Mouse (Mus musculus) c-Kit-negative CD71-positive TER-119-positive erythroid progenitor cells, embryonic 14.5 days (primary cell): ENCODE data around the gene Kdm4c.
"Not testable (repeated sequence)": the region's sequence is repeated elsewhere in the genome, so short reads cannot be mapped to it uniquely, and the experiment has no call there.

ENCODE experiments used
- DNase-seq: peaks from one replicate; pipeline ENCODE4 v3.0.0-alpha.2; 2013; ENCODE audit warnings: low read depth, low spot score

The Kdm4c gene

GRCm38 (mm10) chr4:74242176-74242575, at the start of gene Kdm4c:
Gene Kdm4c, plus strand, starts transcription at chr4:74242497.
- DNase-seq = no peak

GRCm38 (mm10) chr4:74201281-74201811, 41.0 kb upstream of the Kdm4c start:
- DNase-seq = no peak

GRCm38 (mm10) chr4:74221780-74222179, 20.5 kb upstream of the Kdm4c start:
- DNase-seq = not testable (repeated sequence)

DNA sequence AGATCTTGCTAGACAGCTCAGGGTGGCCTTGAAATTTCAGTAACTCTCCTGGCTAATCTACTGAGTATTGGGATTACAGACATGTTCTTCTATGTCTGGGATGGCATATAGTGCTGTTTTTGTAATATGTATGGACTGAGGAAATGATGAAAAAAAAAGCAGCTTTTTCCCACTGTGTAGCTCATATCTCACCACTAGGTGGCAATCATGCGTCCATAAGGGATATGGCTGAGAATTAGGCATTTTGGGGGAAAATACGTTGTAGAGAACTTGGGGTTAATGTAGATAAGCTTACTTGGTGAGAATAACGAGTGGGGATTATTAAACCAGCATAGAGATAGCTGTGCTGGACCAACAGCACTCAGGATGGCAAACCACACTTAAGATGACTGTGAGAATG, 19.9 kb upstream of the Kdm4c start:
- peak; percentile 4 for DNase-seq

DNA sequence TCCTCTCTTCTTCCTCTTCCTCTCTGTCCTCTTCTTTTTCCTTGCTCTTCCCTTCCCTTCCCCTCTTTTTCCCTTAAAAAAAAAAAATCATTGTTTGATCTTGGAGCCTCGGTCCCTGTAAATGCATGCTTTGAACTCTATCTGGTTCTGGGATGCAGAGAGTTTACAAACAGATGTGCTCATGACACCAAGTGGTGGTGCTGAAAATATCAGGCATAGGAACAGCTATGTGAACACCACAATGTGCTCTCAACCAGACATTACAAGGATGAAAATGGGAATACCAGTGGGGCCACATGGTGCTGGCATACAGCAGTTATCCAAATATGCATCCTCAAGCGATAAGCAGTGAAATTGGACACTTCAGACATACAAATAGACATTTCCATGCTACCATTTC, 18.1 kb upstream of the Kdm4c start:
- DNase-seq = no peak

DNA sequence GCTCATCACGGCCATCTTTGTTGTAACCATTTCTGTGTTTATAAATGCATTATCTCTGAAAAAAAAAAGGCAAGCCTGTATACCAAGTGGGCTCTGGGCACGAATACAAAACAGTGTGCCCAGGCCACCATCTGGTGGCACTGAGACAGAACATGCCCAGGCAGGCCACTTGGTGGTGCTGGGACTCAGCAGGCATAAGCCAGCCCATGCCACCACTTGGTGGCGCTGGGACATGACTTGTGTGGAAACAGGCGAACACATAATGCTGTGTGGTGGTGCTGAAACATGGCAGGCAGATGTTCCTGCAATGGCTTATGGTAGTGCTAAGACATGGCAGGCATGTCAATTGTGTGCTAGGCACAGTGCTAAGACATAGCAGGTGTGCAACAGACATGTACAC, 11.3 kb upstream of the Kdm4c start:
- DNase-seq = no peak

- no peak for DNase-seq
These were observed 10.9 kb upstream of the Kdm4c start for GRCm38 (mm10) chr4:74231405-74231804.

GRCm38 (mm10) chr4:74233534-74233933, 8.8 kb upstream of the Kdm4c start:
- no peak for DNase-seq

DNA sequence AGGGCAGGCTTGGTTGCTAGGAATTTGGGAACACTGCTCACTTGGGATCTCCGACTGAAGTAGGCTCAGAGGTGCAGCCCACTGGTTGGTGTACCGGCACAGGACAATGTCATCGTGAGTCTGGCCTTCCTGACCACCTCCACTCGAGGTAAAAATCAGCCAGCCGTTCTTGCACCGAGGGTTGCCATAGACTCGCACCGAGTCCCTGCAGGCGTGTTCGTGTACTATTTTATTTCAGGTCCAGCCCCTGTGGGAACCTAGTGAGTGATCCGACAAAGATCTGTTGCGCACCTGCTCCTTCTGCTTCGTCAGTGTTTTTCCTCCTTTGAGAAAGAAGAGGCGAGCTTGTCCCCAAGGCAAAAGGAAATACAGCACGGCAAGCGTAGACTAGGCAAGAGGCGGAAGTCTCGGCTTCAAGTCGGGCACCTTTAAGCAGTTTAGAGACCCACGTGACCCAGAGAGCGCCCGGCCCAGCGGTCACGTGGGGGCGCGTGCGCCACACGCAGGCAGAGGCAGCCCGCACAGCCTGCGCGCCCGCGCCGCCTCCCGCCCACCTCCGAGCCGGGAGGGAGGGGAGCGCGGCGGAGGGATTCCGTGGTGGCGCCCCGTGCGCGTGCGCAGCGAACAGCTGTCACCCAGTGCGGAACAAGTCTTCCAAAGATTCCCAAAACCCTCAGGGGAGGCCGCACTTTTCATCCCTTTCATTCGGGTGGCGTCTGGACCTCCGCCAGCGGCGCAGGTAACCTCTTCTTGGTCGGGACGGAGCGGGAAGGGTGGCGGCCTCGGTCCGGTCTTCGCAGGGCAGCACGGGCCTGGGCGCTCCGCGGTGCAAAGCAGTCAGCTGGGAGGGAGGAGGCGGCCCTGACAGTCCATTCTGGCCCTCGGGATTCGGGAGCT, 9.3 kb downstream of the Kdm4c start:
- DNase-seq = peak; percentile 80

- DNase-seq = peak; percentile 30
These were observed 10.2 kb downstream of the Kdm4c start for GRCm38 (mm10) chr4:74252245-74253105.

DNA sequence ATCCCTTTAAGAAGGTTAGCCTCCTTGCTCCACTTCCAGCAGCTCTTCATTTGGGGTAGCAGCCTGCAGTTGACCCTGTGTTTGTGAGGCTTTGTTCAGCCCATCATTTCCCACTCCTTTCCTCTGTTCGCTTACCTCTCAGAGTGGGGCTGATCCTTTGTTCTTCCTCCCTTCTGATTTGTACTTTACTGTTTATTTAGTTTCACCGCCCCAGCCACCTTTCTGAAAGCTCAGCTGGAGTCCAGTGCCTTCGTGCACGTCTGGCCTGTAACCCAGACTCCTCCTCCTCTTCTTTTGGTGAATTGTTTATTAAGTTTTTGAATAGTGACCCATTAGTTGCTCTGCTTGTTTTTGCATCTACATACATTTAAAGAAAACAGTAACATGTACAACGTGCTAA, 15.6 kb downstream of the Kdm4c start:
- DNase-seq = no peak

GRCm38 (mm10) chr4:74258538-74258937, 16.2 kb downstream of the Kdm4c start:
- DNase-seq = no peak

DNA sequence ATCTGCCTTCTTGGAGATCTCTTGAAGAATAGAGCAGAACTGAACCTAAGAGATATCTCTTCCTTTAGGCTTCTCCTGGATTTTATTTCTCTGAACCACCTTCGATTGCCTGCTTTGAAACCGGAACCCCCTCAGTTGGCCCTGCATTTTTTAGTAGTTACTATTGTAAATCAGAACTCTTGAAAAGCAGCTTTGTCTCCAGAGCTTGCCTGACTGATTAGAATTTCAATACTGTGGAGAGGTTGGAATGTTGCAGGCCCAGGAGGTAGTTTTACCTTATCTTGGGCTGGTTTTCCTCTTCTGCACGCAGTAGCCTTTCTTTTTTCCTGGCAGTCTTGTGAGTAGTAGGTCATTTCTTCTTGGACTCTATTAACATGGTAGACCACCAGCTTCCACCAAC, 17.0 kb downstream of the Kdm4c start:
- no peak for DNase-seq

DNA sequence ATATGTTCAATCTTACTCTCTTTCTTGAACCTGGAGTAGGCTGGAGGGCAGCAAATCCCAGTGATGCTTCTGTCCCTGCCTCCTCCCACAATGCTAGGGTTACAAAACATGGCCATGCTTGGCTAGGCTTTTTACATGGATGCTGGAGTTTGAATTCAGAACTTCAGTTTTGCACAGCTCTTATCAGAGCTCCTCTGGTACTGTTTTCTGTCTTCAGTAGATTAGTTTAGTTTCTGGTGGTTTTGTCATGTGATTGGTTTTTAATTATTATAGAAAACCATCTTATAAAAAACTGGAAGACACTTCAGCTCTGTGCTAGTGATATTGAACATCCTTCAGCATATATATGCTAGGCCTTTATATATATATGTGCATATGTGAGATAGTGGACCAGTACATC, 19.6 kb downstream of the Kdm4c start:
- DNase-seq = no peak

- no peak for DNase-seq
These were observed 22.2 kb downstream of the Kdm4c start for GRCm38 (mm10) chr4:74264428-74264955.

- DNase-seq = no peak
These were observed 28.9 kb downstream of the Kdm4c start for GRCm38 (mm10) chr4:74271180-74271579.

GRCm38 (mm10) chr4:74277486-74277885, 35.2 kb downstream of the Kdm4c start:
- DNase-seq = no peak

GRCm38 (mm10) chr4:74280170-74280569, 37.9 kb downstream of the Kdm4c start:
- DNase-seq = no peak

DNA sequence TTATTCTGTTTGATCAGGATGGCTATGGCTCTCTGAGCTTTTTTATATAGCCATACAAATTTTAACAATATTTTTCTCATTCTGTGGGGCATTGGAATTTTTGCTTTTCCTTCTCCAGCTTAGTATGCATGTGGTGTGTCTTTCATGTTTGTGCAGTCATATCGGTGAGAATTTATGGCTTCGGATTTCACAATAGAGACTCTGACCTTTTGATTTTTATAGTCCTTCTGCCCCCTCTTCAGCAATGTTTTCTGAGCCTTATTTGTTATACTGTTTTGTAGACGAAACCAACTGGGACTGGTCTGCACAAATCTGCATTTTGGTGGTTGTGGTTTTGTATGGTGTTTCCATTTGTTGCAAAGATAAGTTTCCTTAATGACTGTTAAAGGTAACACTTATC, 45.6 kb downstream of the Kdm4c start:
- DNase-seq = no peak

- no peak for DNase-seq
These were observed 52.4 kb downstream of the Kdm4c start for GRCm38 (mm10) chr4:74294726-74295125.

- no peak for DNase-seq
These were observed 63.2 kb downstream of the Kdm4c start for GRCm38 (mm10) chr4:74305315-74306105.
